Mouse (Mus musculus): ENCODE results near the gene Pak1.
"Not testable (repeated sequence)": the region's sequence is repeated elsewhere in the genome, so short reads cannot be mapped to it uniquely, and the experiment has no call there.

Gene Pak1

GRCm38 (mm10) chr7:97846539-97846938 lies 58.2 kb downstream of the Pak1 start:
- no peak for DNase-seq (ENCODE audit: low read depth, low spot score)

DNA sequence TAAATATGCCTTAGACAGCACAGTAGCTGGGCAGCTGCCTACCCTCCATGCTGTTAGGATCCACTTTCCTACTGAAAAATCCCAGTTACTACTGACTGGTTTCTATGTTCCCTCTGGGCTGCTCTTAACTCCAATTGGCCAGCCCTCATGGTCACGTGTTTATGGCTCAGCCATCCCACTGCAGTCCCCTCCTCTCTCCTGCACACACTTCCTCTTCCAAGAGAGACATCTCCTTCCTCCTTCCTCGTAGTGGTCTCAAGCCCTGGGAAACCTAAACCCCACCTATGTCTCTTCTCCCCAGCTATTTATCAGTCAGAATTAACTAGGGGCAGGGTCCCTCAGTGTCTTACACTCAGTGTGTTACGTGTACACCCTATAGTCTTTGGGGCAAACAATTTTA lies 61.2 kb downstream of the Pak1 start:
- DNase-seq (ENCODE audit: low read depth, low spot score) = not testable (repeated sequence)

DNA sequence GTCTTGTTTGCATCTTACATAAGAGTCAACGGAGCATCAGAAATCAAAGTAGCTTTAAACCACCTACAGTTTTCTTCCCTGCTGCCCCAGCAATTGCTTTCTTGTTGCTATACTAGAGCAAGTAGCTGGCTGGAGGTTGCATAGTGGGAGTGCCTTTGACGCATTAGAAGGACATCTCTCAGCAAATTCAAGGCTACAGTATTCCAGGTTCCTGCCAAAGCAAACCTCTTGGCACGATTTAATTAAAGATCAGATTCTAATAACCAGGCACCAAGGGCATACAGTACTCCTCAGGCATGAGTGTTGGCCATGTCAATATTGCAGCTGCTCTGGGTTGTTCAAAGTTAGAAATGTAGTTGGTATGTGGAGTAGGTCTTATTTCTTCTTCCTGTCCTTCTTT lies 62.0 kb downstream of the Pak1 start:
- no peak for DNase-seq (ENCODE audit: low read depth, low spot score)

DNA sequence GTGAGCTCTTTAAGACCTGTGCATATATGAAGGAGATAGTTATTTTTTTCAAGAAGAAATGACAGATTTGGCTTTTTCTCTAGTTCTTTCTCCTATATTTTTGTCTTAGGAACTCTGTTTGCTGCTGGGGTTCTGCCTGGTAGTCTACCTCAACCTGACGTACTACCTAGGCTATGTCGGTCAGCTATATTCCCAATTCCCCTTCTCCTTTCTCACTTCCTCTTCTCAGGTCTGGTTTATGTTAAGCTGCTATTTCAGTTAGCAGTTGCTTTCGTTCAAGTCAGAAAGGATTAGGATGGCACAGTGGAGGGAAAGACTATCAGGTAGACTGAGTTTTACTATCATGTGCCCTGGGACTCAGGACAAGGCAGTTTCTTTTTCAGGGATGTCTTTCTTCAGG lies 75.2 kb downstream of the Pak1 start:
- DNase-seq (ENCODE audit: low read depth, low spot score) = no peak

DNA sequence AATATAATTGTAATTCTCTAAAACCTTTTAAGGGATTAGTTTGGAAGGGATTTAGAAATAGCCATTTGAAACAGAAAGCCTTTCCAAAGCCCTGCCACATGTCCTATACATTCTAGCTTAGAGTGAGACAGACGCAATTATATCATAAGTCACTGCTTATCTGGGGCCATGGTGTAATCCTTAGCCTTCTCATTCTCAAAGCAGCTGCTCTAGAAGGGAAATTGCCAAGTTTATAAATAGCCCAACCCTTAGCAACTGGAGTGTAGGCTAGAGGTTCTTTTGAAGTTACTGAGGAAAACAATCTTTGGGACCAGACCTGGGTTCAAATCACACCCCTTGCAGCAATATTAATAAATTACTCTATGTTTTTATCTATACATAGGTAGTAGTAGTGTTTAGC lies 76.2 kb downstream of the Pak1 start:
- no peak for DNase-seq (ENCODE audit: low read depth, low spot score)

DNA sequence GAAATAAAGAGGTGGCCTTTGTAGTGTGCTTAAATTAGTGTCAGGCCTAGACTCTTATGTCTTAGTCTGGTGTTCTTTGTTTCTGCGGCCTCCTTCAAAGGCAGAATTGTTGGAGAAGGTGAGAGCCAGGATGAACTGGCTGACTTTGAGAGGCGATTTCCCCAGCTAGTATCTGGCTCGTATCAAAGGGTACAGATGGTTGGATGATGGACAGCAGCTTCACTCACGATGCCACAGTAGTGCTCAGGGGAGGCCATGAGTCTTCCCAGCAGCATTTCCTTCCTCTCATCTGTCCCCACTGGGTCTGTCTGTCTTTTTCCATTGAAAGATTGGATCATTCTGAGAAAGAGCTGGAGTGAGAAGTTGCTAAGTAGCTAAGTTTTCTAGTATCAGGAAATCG lies 79.5 kb downstream of the Pak1 start:
- no peak for DNase-seq (ENCODE audit: low read depth, low spot score)

DNA sequence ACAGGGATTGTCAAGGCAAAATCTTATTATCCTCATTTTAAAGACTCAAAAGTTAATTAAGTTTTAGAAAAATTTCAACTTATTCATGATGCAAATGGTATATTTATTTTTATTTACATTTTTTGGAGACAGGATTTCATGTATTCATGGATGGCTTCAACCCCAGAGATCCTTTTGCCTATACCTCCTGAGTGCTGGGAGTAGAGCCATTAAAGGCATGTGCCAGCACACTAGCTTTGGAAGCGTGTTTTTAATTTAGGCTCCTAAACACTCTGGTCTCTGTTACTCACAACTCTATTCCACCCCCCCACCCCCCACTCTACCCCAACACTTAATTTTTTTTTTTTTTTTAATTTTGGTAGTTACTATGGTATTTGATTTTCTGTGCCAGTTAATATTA lies 80.4 kb downstream of the Pak1 start:
- no peak for DNase-seq (ENCODE audit: low read depth, low spot score)

GRCm38 (mm10) chr7:97872396-97872795 lies 84.1 kb downstream of the Pak1 start:
- DNase-seq (ENCODE audit: low read depth, low spot score) = no peak

DNA sequence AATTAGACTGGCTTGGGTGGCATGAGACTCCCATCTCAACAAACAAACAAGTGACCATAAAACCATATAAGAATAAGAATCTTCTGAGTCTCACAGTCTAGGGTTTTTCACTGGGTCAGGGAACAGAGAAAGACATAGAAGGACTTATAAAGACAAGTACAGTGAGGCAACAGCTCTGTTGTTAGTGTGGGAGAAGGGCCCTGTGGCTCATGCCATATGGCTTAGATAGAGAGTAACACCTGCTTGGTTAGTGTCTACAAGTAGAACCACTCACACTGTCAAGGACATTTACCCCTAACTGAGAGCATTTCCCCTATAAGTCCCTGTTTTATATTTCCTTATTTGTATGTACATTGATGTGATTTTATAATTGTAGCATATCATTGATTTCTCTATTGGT lies 85.0 kb downstream of the Pak1 start:
- no peak for DNase-seq (ENCODE audit: low read depth, low spot score)

GRCm38 (mm10) chr7:97877846-97878538 lies 89.7 kb downstream of the Pak1 start:
- no peak for DNase-seq (ENCODE audit: low read depth, low spot score)

GRCm38 (mm10) chr7:97911646-97912045 lies 123.3 kb downstream of the Pak1 start:
- no peak for DNase-seq (ENCODE audit: low read depth, low spot score)

DNA sequence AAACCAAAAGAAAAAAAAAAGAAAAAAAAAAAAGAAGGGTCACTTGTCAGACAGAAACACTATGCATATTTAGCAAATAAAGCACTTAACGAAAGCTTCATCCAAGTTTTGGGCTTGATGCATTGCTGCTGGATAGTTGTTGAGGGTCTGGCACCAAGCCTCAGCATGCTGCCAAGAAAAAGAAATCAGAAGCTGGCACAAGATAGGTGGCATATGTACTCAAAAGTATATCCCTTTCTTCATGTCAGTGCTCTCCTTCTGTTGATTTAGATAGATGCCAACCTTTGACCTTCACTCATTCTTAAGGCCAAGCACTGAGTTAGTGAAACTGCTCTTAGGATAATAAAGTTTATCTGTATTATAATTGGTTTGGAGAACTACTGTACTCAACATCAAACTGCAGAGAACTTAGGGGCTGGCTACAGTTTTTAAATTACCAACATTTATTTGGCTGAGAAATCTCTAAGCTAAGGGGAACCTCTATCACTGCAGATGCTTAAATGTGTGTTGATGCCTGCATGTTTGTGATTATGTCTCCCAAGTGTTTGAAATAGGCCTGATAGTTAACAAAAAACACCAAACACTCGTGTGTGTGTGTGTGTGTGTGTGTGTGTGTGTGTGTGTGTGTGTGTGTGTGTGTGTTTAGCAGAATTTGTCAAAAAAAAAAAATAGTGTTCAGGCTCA lies 126.6 kb downstream of the Pak1 start:
- no peak for DNase-seq (ENCODE audit: low read depth, low spot score)

- no peak for DNase-seq (ENCODE audit: low read depth, low spot score)
Observed at GRCm38 (mm10) chr7:97919742-97920141, 131.4 kb downstream of the Pak1 start, which contains the start of gene Gdpd4. Gdpd4 (plus strand) TSS chr7:97919955.

GRCm38 (mm10) chr7:97925819-97926218 lies 137.5 kb downstream of the Pak1 start:
- DNase-seq (ENCODE audit: low read depth, low spot score) = no peak

GRCm38 (mm10) chr7:97926978-97927377 lies 138.6 kb downstream of the Pak1 start:
- no peak for DNase-seq (ENCODE audit: low read depth, low spot score)

DNA sequence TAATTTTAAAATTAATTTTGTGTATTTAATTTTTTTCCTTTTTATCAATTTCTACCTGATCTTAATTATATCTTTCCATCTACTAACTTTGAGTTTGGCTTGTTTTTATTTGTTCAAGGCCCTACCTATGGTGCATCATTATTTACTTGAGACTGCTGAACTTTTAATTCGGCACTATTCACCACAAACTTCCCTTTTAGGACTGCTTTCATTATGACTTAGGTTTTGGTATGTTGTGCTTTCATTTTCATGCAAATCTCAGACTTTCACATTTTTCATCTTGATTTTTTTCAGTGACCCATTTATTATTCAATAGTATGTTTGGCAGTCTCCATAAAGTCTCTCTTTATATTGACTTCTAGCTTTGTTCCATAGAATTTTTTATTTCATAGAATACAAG lies 156.1 kb downstream of the Pak1 start:
- DNase-seq (ENCODE audit: low read depth, low spot score) = no peak
